In the genomic region with DNA sequence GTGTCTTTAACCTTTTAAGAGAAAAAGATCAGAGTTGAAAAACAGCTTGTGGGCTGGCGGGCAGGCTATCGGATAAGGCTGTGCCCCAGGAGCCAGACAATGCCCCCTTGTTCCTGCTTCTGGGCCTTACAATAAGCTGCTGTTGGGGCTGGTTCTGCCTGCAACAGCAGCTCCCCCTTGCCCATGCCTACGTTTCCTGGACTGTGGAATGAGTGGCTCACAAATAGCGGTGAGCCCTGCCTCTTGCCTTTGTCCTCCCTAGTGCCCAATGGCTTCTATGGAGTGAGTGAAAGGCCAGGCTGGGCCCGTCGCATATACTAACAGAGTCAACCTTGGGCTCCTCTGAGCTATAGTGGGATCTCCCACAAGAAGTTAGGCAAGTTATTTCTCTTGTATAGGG, we compare ENCODE assay signal across 9 mouse cellular contexts.
DNase-seq lines count a peak whose midpoint lies in the region; ATAC-seq and TF ChIP-seq lines count a peak whose summit lies in the region.
"Had no signal": no experiment of that assay in that cellular context is flagged by ENCODE, and none has a peak within 500 bp of the region (broad histone marks: within the 10 kb centered on the region; RNA-seq: fewer than 3 reads in every experiment).

No protein-coding gene starts in this region.

- DNase-seq in heart, postnatal 0 days (ENCODE audit: low spot score), result no peak
- no peak for DNase-seq in heart, adult 8-10 months (ENCODE audit: low spot score)
- peak; percentile 75 for DNase-seq in brain, embryonic 14.5 days (ENCODE audit: low read depth)
- no peak for DNase-seq in thymus, postnatal 25 days
- no peak for DNase-seq in urinary bladder, postnatal 10 days (ENCODE audit: low spot score)
- DNase-seq in lung, postnatal 4 days, result no peak

- TF ChIP-seq POLR2A in brain, embryonic 14.5 days (IDR thresholded peaks at IDR 0.05; ENCODE audit: borderline replicate concordance, extremely low read depth, insufficient read depth, insufficient read length, poor library complexity, severe bottlenecking), result no peak

- H3K27ac ChIP-seq in heart, postnatal 0 days (ENCODE audit: low read depth), result 0 out of 2 replicates have a peak overlapping the region, but pooled peaks have one; percentile 6
- H3K27ac ChIP-seq in embryonic facial prominence, embryonic 15.5 days (replicated peaks), result peak overlapping the region; percentile 39; the same call in 1 of the 2 replicates
- H3K27ac ChIP-seq in limb, embryonic 12.5 days, result peak overlapping the region; percentile 88

- no peak overlapping the region for H3K9ac ChIP-seq in heart, postnatal 0 days (replicated peaks; ENCODE audit: low read depth, low read length)
- H3K9ac ChIP-seq in embryonic facial prominence, embryonic 15.5 days, result no peak overlapping the region
- no peak overlapping the region for H3K9ac ChIP-seq in limb, embryonic 12.5 days (replicated peaks)

- no peaks in the 10 kb centered on the region for H3K9me3 ChIP-seq in heart, postnatal 0 days (replicated peaks; ENCODE audit: control insufficient read depth, low read length)
- H3K9me3 ChIP-seq in embryonic facial prominence, embryonic 15.5 days (replicated peaks), result no peaks in the 10 kb centered on the region
- H3K9me3 ChIP-seq in limb, embryonic 12.5 days, result no peaks in the 10 kb centered on the region

- peaks cover under 1% of the 10 kb centered on the region for H3K36me3 ChIP-seq in heart, postnatal 0 days (replicated peaks; ENCODE audit: control insufficient read depth, insufficient read depth, low read length)
- 0 out of 2 replicates have a peak, but pooled peaks cover 7% of the 10 kb centered on the region for H3K36me3 ChIP-seq in embryonic facial prominence, embryonic 15.5 days
- H3K36me3 ChIP-seq in limb, embryonic 12.5 days, result peaks cover 9% of the 10 kb centered on the region; the same call in 1 of the 2 replicates

- no peak for TF ChIP-seq EP300 in heart, postnatal 0 days (IDR thresholded peaks at IDR 0.05; ENCODE audit: low read depth)

- TF ChIP-seq CTCF in heart, postnatal 0 days (IDR thresholded peaks at IDR 0.05; ENCODE audit: low read depth), result no peak
- TF ChIP-seq CTCF in brain, embryonic 14.5 days (IDR thresholded peaks at IDR 0.05; ENCODE audit: borderline replicate concordance, extremely low read depth, insufficient read depth, insufficient read length), result no peak

- no peak for ATAC-seq in heart, postnatal 0 days (ENCODE audit: insufficient read depth, low read depth)
- no peak; the same call in 1 of the 2 replicates for ATAC-seq in embryonic facial prominence, embryonic 15.5 days (ENCODE audit: insufficient number of reproducible peaks, low FRiP score, low TSS enrichment, low read depth)
- ATAC-seq in limb, embryonic 12.5 days (ENCODE audit: insufficient number of reproducible peaks, insufficient read depth, low FRiP score, low TSS enrichment, low read depth), result no peak

- H3K27me3 ChIP-seq in heart, postnatal 0 days (ENCODE audit: control insufficient read depth, insufficient read depth, low read length), result no peaks in the 10 kb centered on the region
- no peaks in the 10 kb centered on the region for H3K27me3 ChIP-seq in embryonic facial prominence, embryonic 15.5 days
- no peaks in the 10 kb centered on the region for H3K27me3 ChIP-seq in limb, embryonic 12.5 days

- 71% methylated on average over 6 of the region's 6 CpGs for WGBS in heart, postnatal 0 days
- WGBS in embryonic facial prominence, embryonic 15.5 days, result 59% methylated on average over 6 of the region's 6 CpGs
- 78% methylated on average over 6 of the region's 6 CpGs for WGBS in limb, embryonic 12.5 days

- no peak overlapping the region for H3K4me2 ChIP-seq in heart, postnatal 0 days (ENCODE audit: low read depth, low read length)
- H3K4me2 ChIP-seq in embryonic facial prominence, embryonic 15.5 days (replicated peaks), result no peak overlapping the region
- no peak overlapping the region for H3K4me2 ChIP-seq in limb, embryonic 12.5 days

- H3K4me1 ChIP-seq in heart, postnatal 0 days (ENCODE audit: control insufficient read depth, insufficient read depth), result peaks cover 50% of the 10 kb centered on the region
- H3K4me1 ChIP-seq in embryonic facial prominence, embryonic 15.5 days, result peaks cover 52% of the 10 kb centered on the region
- H3K4me1 ChIP-seq in limb, embryonic 12.5 days (replicated peaks), result peaks cover 66% of the 10 kb centered on the region

- H3K4me3 ChIP-seq in heart, postnatal 0 days (ENCODE audit: low read depth, low read length), result no peak overlapping the region
- no peak overlapping the region for H3K4me3 ChIP-seq in embryonic facial prominence, embryonic 15.5 days (replicated peaks)
- no peak overlapping the region for H3K4me3 ChIP-seq in limb, embryonic 12.5 days (replicated peaks)
- H3K4me3 ChIP-seq: megakaryocyte, embryonic 14.5 days had no signal

Comparison
In these comparisons a context has a peak if more than half of its experiments do, and no peak if none do; other contexts are left out.
1. H3K27ac ChIP-seq: peak in every context shown above with its lines; median percentile 88 in limb, embryonic 12.5 days; 39 in embryonic facial prominence, embryonic 15.5 days; 6 in heart, postnatal 0 days.